Mouse (Mus musculus) midbrain, embryonic 16.5 days (tissue): ENCODE data around the gene Taf12. TPM values are rescaled to one million over a fixed set of nuclear protein-coding genes. Genes with fewer than 3 reads are reported as not detected.
A peak's percentile ranks its signal among the peaks of the same experiment; 100 is the strongest.
"Not testable (repeated sequence)": the region's sequence is repeated elsewhere in the genome, so short reads cannot be mapped to it uniquely, and the experiment has no call there.

ENCODE experiments used
- ATAC-seq: fragments of 200-750 bp; cut with Nextera tagmentation; 2 replicates; pipeline ENCODE4 v1.8.0; 2017; ENCODE audit warnings: moderate TSS enrichment
- H3K27ac ChIP-seq: fragments of 300-500 bp; sonication (generic); 2 replicates; pipeline ENCODE4 v1.5.1; 2014; ENCODE audit warnings: mild to moderate bottlenecking, low read length, mixed read lengths
- H3K27me3 ChIP-seq: fragments of 300-500 bp; sonication (generic); 2 replicates; pipeline ENCODE4 v1.6.1; 2014; ENCODE audit warnings: low read depth, low read length, mixed read lengths; ENCODE audit not compliant: control insufficient read depth, insufficient read depth
- H3K36me3 ChIP-seq: fragments of 300-500 bp; sonication (generic); 2 replicates; pipeline ENCODE4 v1.6.1; 2014; ENCODE audit warnings: mild to moderate bottlenecking, low read length, moderate library complexity, mixed read lengths; ENCODE audit not compliant: control insufficient read depth, insufficient read depth
- H3K4me1 ChIP-seq: fragments of 300-500 bp; sonication (generic); 2 replicates; pipeline ENCODE4 v1.6.1; 2014; ENCODE audit warnings: mild to moderate bottlenecking, low read length, mixed read lengths; ENCODE audit not compliant: control insufficient read depth, insufficient read depth
- H3K4me2 ChIP-seq: fragments of 300-500 bp; sonication (generic); 2 replicates; pipeline ENCODE4 v1.6.1; 2014; ENCODE audit warnings: mild to moderate bottlenecking, low read length, mixed read lengths
- H3K4me3 ChIP-seq: fragments of 300-500 bp; sonication (generic); 2 replicates; pipeline ENCODE4 v1.5.1; 2014; ENCODE audit warnings: low read depth, mild to moderate bottlenecking, low read length, moderate library complexity, mixed read lengths
- H3K9ac ChIP-seq: fragments of 300-500 bp; sonication (generic); 2 replicates; pipeline ENCODE4 v1.6.1; 2014; ENCODE audit warnings: low read depth, low read length, mixed read lengths
- H3K9me3 ChIP-seq: fragments of 300-500 bp; sonication (generic); replicated peaks from 2 replicates; pipeline ENCODE4 v1.6.1; 2014; ENCODE audit warnings: mild to moderate bottlenecking, low read length, mixed read lengths; ENCODE audit not compliant: control insufficient read depth, poor library complexity, severe bottlenecking
- WGBS: fragments of 180-500 bp; shearing (Covaris S2); extraction: QIAGEN DNeasy Blood & Tissue Kit; methylation state at CpG from one replicate; pipeline ENCODE4 v1.1.7; 2014; 5-methylcytosine and 5-hydroxymethylcytosine counted together
- polyA plus RNA-seq: library from polyadenylated mRNA; unstranded; fragments of >200 nt; fragmentation: Nextera tagmentation; extraction: Ambion mirVana; gene quantifications from 2 replicates; pipeline ENCODE4 v1.2.1, GENCODE M21; 2015

The Taf12 gene
- polyA plus RNA-seq, 1 experiment from 2014 or later: 42.8 TPM

DNA sequence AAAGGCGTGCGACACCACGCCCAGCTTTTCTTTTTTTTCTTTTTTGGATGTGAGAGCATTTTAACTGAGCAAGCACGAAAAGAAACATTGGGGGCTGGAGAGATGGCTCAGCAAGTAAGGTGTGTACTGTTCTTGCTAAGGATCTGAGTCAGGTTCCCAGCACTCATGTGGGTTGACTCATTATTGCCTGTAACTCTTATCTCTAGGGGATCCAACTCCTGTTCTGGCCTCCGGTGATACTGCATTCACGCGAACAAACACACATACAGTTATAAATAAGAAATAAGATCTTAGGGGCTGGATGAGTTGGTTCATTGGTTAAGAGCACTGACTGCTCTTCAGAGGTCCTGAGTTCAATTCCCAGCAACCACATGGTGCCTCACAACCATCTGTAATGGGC lies 10.9 kb upstream of the Taf12 start:
- no peak overlapping the region for H3K9ac ChIP-seq
- H3K36me3 ChIP-seq: no peaks in the 10 kb centered on the region
- H3K4me3 ChIP-seq: no peak overlapping the region
- no peak overlapping the region for H3K4me2 ChIP-seq
- no peak overlapping the region for H3K27ac ChIP-seq
- WGBS: 93% methylated on average over 7 of the region's 7 CpGs
- ATAC-seq: no peak
- H3K9me3 ChIP-seq: no peaks in the 10 kb centered on the region
- H3K27me3 ChIP-seq: no peaks in the 10 kb centered on the region
- peaks cover 21% of the 10 kb centered on the region for H3K4me1 ChIP-seq

GRCm38 (mm10) chr4:132266835-132267349 lies 7.3 kb upstream of the Taf12 start:
- Histone ChIP-seq H3K4me1 (peaks cover 8% of the 10 kb centered on the region), H3K27me3 (no peaks in the 10 kb centered on the region), H3K4me3 (no peak overlapping the region), H3K27ac (no peak overlapping the region), H3K36me3 (no peaks in the 10 kb centered on the region), H3K9ac (no peak overlapping the region), H3K4me2 (no peak overlapping the region), H3K9me3 (no peaks in the 10 kb centered on the region)
- WGBS: 86% methylated on average over 3 of the region's 3 CpGs
- ATAC-seq: no peak

GRCm38 (mm10) chr4:132268871-132269739 lies 5.1 kb upstream of the Taf12 start:
- WGBS: 7% methylated on average over 6 of the region's 6 CpGs
- H3K9me3 ChIP-seq: no peaks in the 10 kb centered on the region
- H3K9ac ChIP-seq: no peak overlapping the region
- H3K27me3 ChIP-seq: no peaks in the 10 kb centered on the region
- H3K4me3 ChIP-seq: no peak overlapping the region
- no peaks in the 10 kb centered on the region for H3K36me3 ChIP-seq
- peaks cover 10% of the 10 kb centered on the region for H3K4me1 ChIP-seq
- no peak for ATAC-seq
- 0 out of 2 replicates have a peak overlapping the region, but pooled peaks have one; percentile 62 for H3K4me2 ChIP-seq
- peak overlapping the region; percentile 95 for H3K27ac ChIP-seq

GRCm38 (mm10) chr4:132269740-132270560 lies 4.2 kb upstream of the Taf12 start:
- Histone ChIP-seq H3K9ac (peak overlapping the region; percentile 61), H3K27ac (peak overlapping the region; percentile 95), H3K4me1 (peaks cover 12% of the 10 kb centered on the region), H3K9me3 (no peaks in the 10 kb centered on the region), H3K4me2 (peak overlapping the region; percentile 62), H3K27me3 (no peaks in the 10 kb centered on the region), H3K36me3 (no peaks in the 10 kb centered on the region), H3K4me3 (peak overlapping the region; percentile 35)
- WGBS: under 1% methylated on average over 35 of the region's 35 CpGs
- ATAC-seq: peak; percentile 74

DNA sequence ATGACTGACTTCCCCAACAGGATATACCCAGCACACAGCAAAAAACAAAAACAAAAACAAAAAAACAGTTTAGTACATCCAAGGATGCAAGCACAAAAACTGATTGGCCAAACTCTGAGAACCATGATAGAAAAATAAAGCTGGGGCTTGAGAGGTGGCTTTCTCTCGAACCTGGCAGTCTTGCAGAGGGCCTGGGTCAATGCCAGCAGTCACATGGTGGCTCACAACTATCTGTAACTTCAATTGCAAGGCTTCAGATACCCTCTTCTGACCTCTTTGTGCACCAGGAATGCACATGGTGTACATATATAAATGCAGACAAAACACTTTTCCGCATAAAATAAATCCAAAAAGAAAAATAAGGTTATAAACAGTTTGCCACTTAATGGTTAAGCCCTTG lies 1.0 kb upstream of the Taf12 start:
- H3K27me3 ChIP-seq: no peaks in the 10 kb centered on the region
- H3K36me3 ChIP-seq: no peaks in the 10 kb centered on the region; the same call in 1 of the 2 replicates
- peaks cover 23% of the 10 kb centered on the region for H3K4me1 ChIP-seq
- ATAC-seq: no peak
- peak overlapping the region; percentile 97 for H3K4me2 ChIP-seq
- peak overlapping the region; percentile 91; the same call in 1 of the 2 replicates for H3K27ac ChIP-seq
- WGBS: 66% methylated on average over 2 of the region's 2 CpGs
- no peaks in the 10 kb centered on the region for H3K9me3 ChIP-seq
- peak overlapping the region; percentile 83 for H3K9ac ChIP-seq
- peak overlapping the region; percentile 86 for H3K4me3 ChIP-seq

GRCm38 (mm10) chr4:132275949-132276348 lies 1.8 kb downstream of the Taf12 start:
- Histone ChIP-seq H3K27me3 (no peaks in the 10 kb centered on the region), H3K9me3 (no peaks in the 10 kb centered on the region), H3K4me2 (no peak overlapping the region), H3K4me3 (no peak overlapping the region), H3K36me3 (peaks cover 2% of the 10 kb centered on the region; the same call in 1 of the 2 replicates), H3K4me1 (peaks cover 20% of the 10 kb centered on the region), H3K9ac (no peak overlapping the region), H3K27ac (no peak overlapping the region)
- WGBS: 94% methylated on average over 3 of the region's 3 CpGs
- no peak for ATAC-seq

GRCm38 (mm10) chr4:132288840-132289239 lies 14.7 kb downstream of the Taf12 start:
- H3K4me3 ChIP-seq, ATAC-seq, H3K4me2 ChIP-seq, H3K9ac ChIP-seq, H3K27me3 ChIP-seq, H3K27ac ChIP-seq, H3K4me1 ChIP-seq, H3K9me3 ChIP-seq: not testable (repeated sequence)
- H3K36me3 ChIP-seq: peaks cover 38% of the 10 kb centered on the region
- WGBS: 90% methylated on average over 3 of the region's 5 CpGs

GRCm38 (mm10) chr4:132291056-132291455 lies 16.9 kb downstream of the Taf12 start:
- H3K9ac ChIP-seq: no peak overlapping the region
- ATAC-seq: no peak
- no peaks in the 10 kb centered on the region for H3K4me1 ChIP-seq
- no peaks in the 10 kb centered on the region for H3K9me3 ChIP-seq
- no peak overlapping the region for H3K4me3 ChIP-seq
- H3K27me3 ChIP-seq: no peaks in the 10 kb centered on the region
- H3K27ac ChIP-seq: no peak overlapping the region
- peaks cover 24% of the 10 kb centered on the region for H3K36me3 ChIP-seq
- no peak overlapping the region for H3K4me2 ChIP-seq
- 91% methylated on average over 4 of the region's 4 CpGs for WGBS
